Mouse (Mus musculus): ENCODE measurements around the gene Styx. TPM values are rescaled to one million over a fixed set of nuclear protein-coding genes. Genes with fewer than 3 reads are reported as not detected.

Gene Styx
- polyA plus RNA-seq, 1 experiment: 19.3 TPM

DNA sequence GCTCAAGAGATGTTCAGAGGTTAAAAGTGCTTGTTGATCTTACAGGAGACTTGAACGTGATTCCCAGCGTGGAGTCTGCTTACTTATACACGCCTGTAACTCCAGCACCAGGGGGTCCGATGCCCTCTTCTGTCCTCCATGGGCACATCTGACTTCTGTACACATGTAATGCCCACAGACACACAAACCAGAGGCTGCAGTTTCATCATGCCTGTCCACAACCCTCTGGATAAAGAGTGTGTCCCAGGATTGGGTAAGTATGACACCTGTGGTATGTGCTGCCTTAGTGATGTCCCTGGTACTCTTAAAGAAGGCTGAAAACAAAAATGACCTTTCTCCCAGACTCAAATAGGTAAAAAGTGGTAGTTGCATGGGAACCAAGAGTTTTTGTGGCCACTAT lies 68.4 kb downstream of the Styx start:
- H3K27ac ChIP-seq (ENCODE audit: insufficient read depth, low read depth, low read length): no peak overlapping the region
- no peak for TF ChIP-seq POLR2A (IDR thresholded peaks at IDR 0.05; ENCODE audit: low read depth, low read length)
- no peaks in the 10 kb centered on the region for H3K4me1 ChIP-seq (ENCODE audit: control insufficient read depth, insufficient read depth, insufficient read length, low read length)
- no peak overlapping the region for H3K4me3 ChIP-seq (ENCODE audit: low read depth, low read length)
- no peaks in the 10 kb centered on the region for H3K27me3 ChIP-seq (ENCODE audit: control insufficient read depth, insufficient read depth, low read length)
- WGBS: 77% methylated on average over 4 of the region's 4 CpGs
- H3K36me3 ChIP-seq (ENCODE audit: control insufficient read depth, insufficient read depth, low read length): no peaks in the 10 kb centered on the region

DNA sequence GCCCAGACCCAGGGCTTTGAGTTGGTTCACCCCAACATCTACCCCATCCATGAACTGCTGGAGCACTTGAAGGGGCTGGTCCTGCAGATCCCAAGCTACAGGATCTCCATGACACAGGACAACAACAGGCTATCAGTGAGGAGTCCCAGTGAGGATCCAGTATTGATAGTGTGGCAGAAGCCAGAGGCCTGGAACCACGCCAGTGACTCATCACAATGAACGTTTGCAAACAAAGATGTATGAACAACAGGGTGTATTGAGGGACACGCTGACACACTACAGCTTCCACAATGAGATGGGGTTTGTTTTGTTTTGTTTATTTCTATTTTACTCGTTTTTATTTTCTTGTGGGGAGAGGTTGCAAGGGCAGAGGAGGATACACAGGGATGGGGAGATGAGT lies 71.5 kb downstream of the Styx start:
- TF ChIP-seq POLR2A (IDR thresholded peaks at IDR 0.05; ENCODE audit: low read depth, low read length): no peak
- TF ChIP-seq CTCF (IDR thresholded peaks at IDR 0.05; ENCODE audit: extremely low read depth, insufficient read length, insufficient replicate concordance, low read depth, low read length): no peak
- no peaks in the 10 kb centered on the region for H3K4me1 ChIP-seq (ENCODE audit: control insufficient read depth, insufficient read depth, insufficient read length, low read length)
- H3K27ac ChIP-seq (ENCODE audit: insufficient read depth, low read depth, low read length): no peak overlapping the region
- WGBS: 36% methylated on average over 4 of the region's 4 CpGs
- H3K4me3 ChIP-seq (ENCODE audit: low read depth, low read length): no peak overlapping the region
- no peaks in the 10 kb centered on the region for H3K27me3 ChIP-seq (ENCODE audit: control insufficient read depth, insufficient read depth, low read length)
- H3K36me3 ChIP-seq (ENCODE audit: control insufficient read depth, insufficient read depth, low read length): no peaks in the 10 kb centered on the region

DNA sequence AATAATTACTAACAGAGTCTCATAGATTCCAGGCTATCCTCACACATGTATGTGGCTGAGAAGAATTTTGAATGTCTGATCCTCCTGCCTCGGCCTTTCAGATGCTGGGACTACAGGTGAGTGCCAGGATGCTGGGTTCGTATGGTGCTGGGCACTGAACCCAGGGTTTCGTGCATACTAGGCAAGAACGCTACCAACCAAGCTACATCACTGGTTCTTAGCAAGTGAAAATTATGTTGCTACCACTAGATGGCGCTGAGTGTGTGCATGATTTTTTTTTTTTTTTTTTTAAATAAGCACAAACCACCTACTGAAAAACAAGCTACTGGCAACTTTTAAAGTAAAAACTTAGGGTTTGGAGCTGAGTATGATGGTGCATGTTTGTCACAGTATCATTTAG lies 72.3 kb downstream of the Styx start:
- peak; percentile 35; the same call in 1 of the 2 replicates for TF ChIP-seq CTCF (IDR thresholded peaks at IDR 0.05; ENCODE audit: extremely low read depth, insufficient read length, insufficient replicate concordance, low read depth, low read length)
- no peak for TF ChIP-seq POLR2A (IDR thresholded peaks at IDR 0.05; ENCODE audit: low read depth, low read length)
- H3K4me1 ChIP-seq (ENCODE audit: control insufficient read depth, insufficient read depth, insufficient read length, low read length): no peaks in the 10 kb centered on the region
- WGBS: 2% methylated on average over 5 of the region's 5 CpGs
- no peaks in the 10 kb centered on the region for H3K27me3 ChIP-seq (ENCODE audit: control insufficient read depth, insufficient read depth, low read length)
- no peak overlapping the region for H3K4me3 ChIP-seq (ENCODE audit: low read depth, low read length)
- H3K27ac ChIP-seq (ENCODE audit: insufficient read depth, low read depth, low read length): no peak overlapping the region
- H3K36me3 ChIP-seq (ENCODE audit: control insufficient read depth, insufficient read depth, low read length): no peaks in the 10 kb centered on the region

DNA sequence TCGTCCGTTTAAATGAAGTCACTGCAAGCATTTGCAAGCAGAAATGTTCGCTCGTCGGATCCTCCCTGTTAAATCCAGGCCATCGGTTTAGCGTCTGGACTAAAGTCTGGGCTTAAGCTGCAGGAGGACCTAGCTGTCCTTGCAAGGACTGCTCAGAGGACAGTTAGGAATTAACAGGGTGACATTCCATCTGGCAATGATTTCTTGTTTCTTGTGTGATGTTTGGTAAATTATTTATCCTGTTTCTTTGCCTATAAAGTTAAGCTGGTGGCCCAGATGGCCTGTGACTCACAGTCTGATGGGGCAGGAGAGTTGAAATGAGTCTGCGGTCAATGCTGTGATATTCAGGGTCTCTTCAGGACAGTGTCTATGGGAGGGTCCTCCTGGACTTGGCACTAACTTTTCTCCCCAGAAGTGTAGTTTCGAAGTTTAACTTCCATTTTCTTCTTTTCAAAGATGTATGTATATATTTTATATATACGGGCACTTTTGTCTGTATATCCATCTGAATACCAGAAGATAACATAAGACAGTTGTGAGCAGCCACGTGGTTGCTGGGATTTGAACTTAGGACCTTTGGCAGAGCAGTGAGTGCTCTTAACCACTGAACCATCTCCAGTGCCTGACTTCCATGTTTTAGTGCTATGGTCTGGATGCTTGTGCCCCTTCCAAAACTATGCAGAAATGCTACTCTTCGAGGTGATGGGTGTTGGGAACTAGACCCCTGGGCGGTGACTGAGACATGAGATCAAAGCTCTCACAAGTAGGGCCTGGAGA lies 79.4 kb downstream of the Styx start:
- TF ChIP-seq POLR2A (IDR thresholded peaks at IDR 0.05; ENCODE audit: low read depth, low read length): no peak
- TF ChIP-seq CTCF (IDR thresholded peaks at IDR 0.05; ENCODE audit: extremely low read depth, insufficient read length, insufficient replicate concordance, low read depth, low read length): no peak
- no peaks in the 10 kb centered on the region for H3K4me1 ChIP-seq (ENCODE audit: control insufficient read depth, insufficient read depth, insufficient read length, low read length)
- H3K27ac ChIP-seq (ENCODE audit: insufficient read depth, low read depth, low read length): no peak overlapping the region
- H3K4me3 ChIP-seq (ENCODE audit: low read depth, low read length): no peak overlapping the region
- no peaks in the 10 kb centered on the region for H3K27me3 ChIP-seq (ENCODE audit: control insufficient read depth, insufficient read depth, low read length)
- H3K36me3 ChIP-seq (ENCODE audit: control insufficient read depth, insufficient read depth, low read length): no peaks in the 10 kb centered on the region
- WGBS: 85% methylated on average over 13 of the region's 13 CpGs

DNA sequence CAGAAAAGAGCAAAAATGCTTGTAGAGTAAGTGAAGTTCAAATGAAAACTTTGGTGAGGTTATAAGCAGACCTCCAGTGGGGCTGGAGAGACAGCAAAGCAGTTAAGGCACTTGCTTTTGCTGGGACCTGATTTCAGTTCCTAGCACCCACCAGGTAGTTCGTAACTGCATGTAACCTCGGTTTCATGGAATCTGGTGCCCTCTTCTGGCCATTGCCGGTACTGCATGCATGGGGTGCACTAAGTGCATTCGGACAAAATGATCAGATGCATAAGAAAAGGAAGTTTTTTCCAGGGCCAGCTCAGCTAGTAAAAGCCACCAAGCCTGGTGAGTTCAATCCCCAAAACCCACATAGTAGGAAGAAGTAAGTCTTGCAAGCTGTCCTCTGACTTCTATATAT lies 81.1 kb downstream of the Styx start:
- Histone ChIP-seq H3K27me3 (ENCODE audit: control insufficient read depth, insufficient read depth, low read length) (no peaks in the 10 kb centered on the region), H3K4me1 (ENCODE audit: control insufficient read depth, insufficient read depth, insufficient read length, low read length) (no peaks in the 10 kb centered on the region), H3K27ac (ENCODE audit: insufficient read depth, low read depth, low read length) (no peak overlapping the region), H3K36me3 (ENCODE audit: control insufficient read depth, insufficient read depth, low read length) (no peaks in the 10 kb centered on the region), H3K4me3 (ENCODE audit: low read depth, low read length) (no peak overlapping the region)
- WGBS: 74% methylated on average over 4 of the region's 4 CpGs
- TF ChIP-seq POLR2A (IDR thresholded peaks at IDR 0.05; ENCODE audit: low read depth, low read length): no peak
- TF ChIP-seq CTCF (IDR thresholded peaks at IDR 0.05; ENCODE audit: extremely low read depth, insufficient read length, insufficient replicate concordance, low read depth, low read length): peak; percentile 61; the same call in 1 of the 2 replicates

DNA sequence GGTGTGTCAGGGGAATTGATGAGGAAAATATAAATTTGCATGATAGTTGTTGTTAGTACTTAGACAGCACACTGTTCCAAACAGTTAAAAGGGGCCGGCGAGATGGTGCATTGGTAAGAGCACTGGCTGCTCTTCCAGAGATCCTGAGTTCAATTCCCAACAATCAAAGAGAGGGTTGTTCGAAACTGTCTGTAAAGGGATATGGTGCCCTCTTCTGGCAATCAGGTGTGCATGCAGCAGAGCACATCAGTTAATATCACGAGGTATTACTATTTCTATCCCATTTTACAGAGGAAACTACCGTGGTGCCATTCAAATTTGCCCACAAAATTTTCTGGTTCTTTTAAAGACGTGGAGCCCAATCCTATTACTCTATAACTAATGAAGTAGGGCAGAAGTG lies 83.3 kb downstream of the Styx start:
- Histone ChIP-seq H3K4me3 (ENCODE audit: low read depth, low read length) (no peak overlapping the region), H3K36me3 (ENCODE audit: control insufficient read depth, insufficient read depth, low read length) (no peaks in the 10 kb centered on the region), H3K4me1 (ENCODE audit: control insufficient read depth, insufficient read depth, insufficient read length, low read length) (no peaks in the 10 kb centered on the region), H3K27me3 (ENCODE audit: control insufficient read depth, insufficient read depth, low read length) (no peaks in the 10 kb centered on the region), H3K27ac (ENCODE audit: insufficient read depth, low read depth, low read length) (no peak overlapping the region)
- TF ChIP-seq CTCF (IDR thresholded peaks at IDR 0.05; ENCODE audit: extremely low read depth, insufficient read length, insufficient replicate concordance, low read depth, low read length) (no peak), POLR2A (IDR thresholded peaks at IDR 0.05; ENCODE audit: low read depth, low read length) (no peak)
- WGBS: 62% methylated on average over 6 of the region's 6 CpGs

DNA sequence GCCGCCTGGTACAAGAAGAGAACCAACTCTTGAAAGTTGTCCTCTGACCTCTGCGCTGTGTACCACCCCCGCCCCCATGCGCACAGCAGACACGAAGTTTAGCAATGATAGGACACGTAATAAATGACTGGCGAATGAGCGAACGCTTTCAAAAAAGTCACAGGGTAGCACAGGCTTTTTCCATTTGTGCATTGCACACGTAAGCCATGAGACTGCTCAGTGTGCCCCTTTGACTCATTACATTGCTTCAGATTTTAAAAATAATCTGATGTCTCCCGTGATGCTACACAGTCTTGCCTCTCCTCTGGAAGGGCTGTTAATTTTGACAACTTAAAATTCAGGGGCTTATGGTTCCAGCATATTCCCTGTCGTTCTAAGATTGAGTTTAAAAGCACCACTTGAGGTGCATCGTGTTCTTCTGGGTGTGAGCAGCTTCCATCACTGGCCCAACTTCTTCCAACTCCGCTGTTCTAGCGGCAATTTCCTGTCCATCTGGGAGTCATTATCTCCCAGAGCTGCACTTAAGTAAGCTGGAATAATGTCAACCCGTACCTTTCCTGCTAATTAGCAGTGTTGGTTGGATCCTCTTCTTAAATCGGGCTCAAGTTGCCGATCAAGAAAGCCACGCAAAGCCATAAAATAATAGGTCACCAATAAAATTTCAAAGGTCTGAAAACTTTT lies 87.5 kb downstream of the Styx start:
- WGBS: 69% methylated on average over 19 of the region's 19 CpGs
- H3K27ac ChIP-seq (ENCODE audit: insufficient read depth, low read depth, low read length): no peak overlapping the region
- no peak for TF ChIP-seq CTCF (IDR thresholded peaks at IDR 0.05; ENCODE audit: extremely low read depth, insufficient read length, insufficient replicate concordance, low read depth, low read length)
- TF ChIP-seq POLR2A (IDR thresholded peaks at IDR 0.05; ENCODE audit: low read depth, low read length): no peak
- H3K36me3 ChIP-seq (ENCODE audit: control insufficient read depth, insufficient read depth, low read length): no peaks in the 10 kb centered on the region
- no peaks in the 10 kb centered on the region for H3K27me3 ChIP-seq (ENCODE audit: control insufficient read depth, insufficient read depth, low read length)
- no peaks in the 10 kb centered on the region for H3K4me1 ChIP-seq (ENCODE audit: control insufficient read depth, insufficient read depth, insufficient read length, low read length)
- no peak overlapping the region for H3K4me3 ChIP-seq (ENCODE audit: low read depth, low read length)
